Mouse (Mus musculus): ENCODE measurements around the gene Aamdc.

GRCm38 (mm10) chr7:97578361-97579066 is 783 bp downstream of the Aamdc start:
- no peak for TF ChIP-seq CTCF (IDR thresholded peaks at IDR 0.05; ENCODE audit: control insufficient read depth, insufficient read depth, insufficient replicate concordance, low read depth, low read length)
- no peak for TF ChIP-seq POLR2A (IDR thresholded peaks at IDR 0.05; ENCODE audit: control insufficient read depth, low read depth, low read length)

Data from testis, adult 2 months (tissue).